Mouse (Mus musculus): ENCODE data around the gene Pinlyp.
"Not testable (repeated sequence)": the region's sequence is repeated elsewhere in the genome, so short reads cannot be mapped to it uniquely, and the experiment has no call there.

DNA sequence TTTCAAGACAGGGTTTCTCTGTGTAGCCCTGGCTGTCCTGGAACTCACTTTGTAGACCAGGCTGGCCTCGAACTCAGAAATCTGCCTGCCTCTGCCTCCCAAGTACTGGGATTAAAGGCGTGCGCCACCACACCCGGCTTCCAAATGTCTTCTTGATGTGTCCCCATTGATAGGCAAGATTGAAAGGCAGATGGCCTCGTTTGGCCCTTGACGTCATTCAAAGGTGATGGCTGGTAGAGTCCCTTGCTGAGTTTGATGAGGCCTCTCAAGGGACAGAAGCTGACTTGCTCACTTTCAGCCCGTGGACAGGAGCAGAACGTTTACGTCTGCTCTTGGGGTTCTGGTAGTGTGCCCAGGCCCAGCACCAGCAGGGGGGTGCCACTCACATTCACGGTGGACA is 25.9 kb downstream of the Pinlyp start:
- not testable (repeated sequence) for TF ChIP-seq CTCF (IDR thresholded peaks at IDR 0.05; ENCODE audit: insufficient read depth, low read length); POLR2A (IDR thresholded peaks at IDR 0.05; ENCODE audit: borderline replicate concordance, extremely low read depth, low read depth, low read length)
